Mouse (Mus musculus): Measurements from ENCODE around the gene Hist3h2a. TPM values are rescaled to one million over a fixed set of nuclear protein-coding genes. Genes with fewer than 3 reads are reported as not detected.

Hist3h2a gene
- polyA plus RNA-seq, 1 experiment: 14.8 TPM

GRCm38 (mm10) chr11:58918759-58919158 is 35.7 kb upstream of the Hist3h2a start:
- Histone ChIP-seq H3K4me1 (ENCODE audit: control insufficient read depth, insufficient read depth, insufficient read length) (0 out of 2 replicates have a peak, but pooled peaks cover 2% of the 10 kb centered on the region), H3K27me3 (ENCODE audit: control insufficient read depth, insufficient read depth, low read length) (no peaks in the 10 kb centered on the region), H3K4me3 (ENCODE audit: extremely low read depth, insufficient read depth, insufficient read length) (peak overlapping the region; percentile 42), H3K36me3 (ENCODE audit: control insufficient read depth, insufficient read depth, low read length) (no peaks in the 10 kb centered on the region), H3K27ac (ENCODE audit: insufficient read depth, low read length) (no peak overlapping the region; the same call in 1 of the 2 replicates)
- DNase-seq (ENCODE audit: low read depth in 1 of 2, low spot score in 2 of 2): no peak
- no peak for TF ChIP-seq POLR2A (IDR thresholded peaks at IDR 0.05; ENCODE audit: low read depth, low read length)
- no peak for TF ChIP-seq CTCF (IDR thresholded peaks at IDR 0.05; ENCODE audit: extremely low read depth, insufficient read depth, insufficient read length, insufficient replicate concordance)
- 78% methylated on average over 5 of the region's 5 CpGs for WGBS

- DNase-seq (ENCODE audit: low read depth in 1 of 2, low spot score in 2 of 2): no peak
- WGBS: 87% methylated on average over 9 of the region's 9 CpGs
- Histone ChIP-seq H3K27ac (ENCODE audit: insufficient read depth, low read length) (no peak overlapping the region), H3K4me3 (ENCODE audit: extremely low read depth, insufficient read depth, insufficient read length) (no peak overlapping the region), H3K36me3 (ENCODE audit: control insufficient read depth, insufficient read depth, low read length) (no peaks in the 10 kb centered on the region), H3K27me3 (ENCODE audit: control insufficient read depth, insufficient read depth, low read length) (no peaks in the 10 kb centered on the region), H3K4me1 (ENCODE audit: control insufficient read depth, insufficient read depth, insufficient read length) (no peaks in the 10 kb centered on the region)
- TF ChIP-seq POLR2A (IDR thresholded peaks at IDR 0.05; ENCODE audit: low read depth, low read length) (no peak), CTCF (IDR thresholded peaks at IDR 0.05; ENCODE audit: extremely low read depth, insufficient read depth, insufficient read length, insufficient replicate concordance) (no peak)
These were observed 32.1 kb upstream of the Hist3h2a start for GRCm38 (mm10) chr11:58922420-58922819.

- Histone ChIP-seq H3K27ac (ENCODE audit: insufficient read depth, low read length) (no peak overlapping the region), H3K27me3 (ENCODE audit: control insufficient read depth, insufficient read depth, low read length) (no peaks in the 10 kb centered on the region), H3K4me3 (ENCODE audit: extremely low read depth, insufficient read depth, insufficient read length) (no peak overlapping the region), H3K4me1 (ENCODE audit: control insufficient read depth, insufficient read depth, insufficient read length) (0 out of 2 replicates have a peak, but pooled peaks cover 2% of the 10 kb centered on the region), H3K36me3 (ENCODE audit: control insufficient read depth, insufficient read depth, low read length) (no peaks in the 10 kb centered on the region)
- WGBS: 96% methylated on average over 2 of the region's 3 CpGs
- TF ChIP-seq POLR2A (IDR thresholded peaks at IDR 0.05; ENCODE audit: low read depth, low read length) (no peak), CTCF (IDR thresholded peaks at IDR 0.05; ENCODE audit: extremely low read depth, insufficient read depth, insufficient read length, insufficient replicate concordance) (no peak)
- no peak for DNase-seq (ENCODE audit: low read depth in 1 of 2, low spot score in 2 of 2)
These were observed 27.8 kb upstream of the Hist3h2a start for GRCm38 (mm10) chr11:58926651-58927050.

- H3K27ac ChIP-seq (ENCODE audit: insufficient read depth, low read length): no peak overlapping the region
- 0 out of 2 replicates have a peak, but pooled peaks cover 2% of the 10 kb centered on the region for H3K4me1 ChIP-seq (ENCODE audit: control insufficient read depth, insufficient read depth, insufficient read length)
- peaks cover under 1% of the 10 kb centered on the region; the same call in 1 of the 2 replicates for H3K36me3 ChIP-seq (ENCODE audit: control insufficient read depth, insufficient read depth, low read length)
- H3K4me3 ChIP-seq (ENCODE audit: extremely low read depth, insufficient read depth, insufficient read length): no peak overlapping the region
- DNase-seq (ENCODE audit: low read depth in 1 of 2, low spot score in 2 of 2): no peak
- no peaks in the 10 kb centered on the region for H3K27me3 ChIP-seq (ENCODE audit: control insufficient read depth, insufficient read depth, low read length)
- TF ChIP-seq POLR2A (IDR thresholded peaks at IDR 0.05; ENCODE audit: low read depth, low read length) (no peak), CTCF (IDR thresholded peaks at IDR 0.05; ENCODE audit: extremely low read depth, insufficient read depth, insufficient read length, insufficient replicate concordance) (no peak)
- 63% methylated on average over 2 of the region's 2 CpGs for WGBS
These were observed 27.4 kb upstream of the Hist3h2a start for GRCm38 (mm10) chr11:58927053-58927452.

- WGBS: under 1% methylated on average over 20 of the region's 20 CpGs
- Histone ChIP-seq H3K4me1 (ENCODE audit: control insufficient read depth, insufficient read depth, insufficient read length) (0 out of 2 replicates have a peak, but pooled peaks cover 2% of the 10 kb centered on the region), H3K4me3 (ENCODE audit: extremely low read depth, insufficient read depth, insufficient read length) (peak overlapping the region; percentile 52), H3K27ac (ENCODE audit: insufficient read depth, low read length) (peak overlapping the region; percentile 88), H3K36me3 (ENCODE audit: control insufficient read depth, insufficient read depth, low read length) (peaks cover 9% of the 10 kb centered on the region), H3K27me3 (ENCODE audit: control insufficient read depth, insufficient read depth, low read length) (no peaks in the 10 kb centered on the region)
- DNase-seq (ENCODE audit: low read depth in 1 of 2, low spot score in 2 of 2): peak; percentile 63 to 80
- peak; percentile 76; the same call in 1 of the 2 replicates for TF ChIP-seq CTCF (IDR thresholded peaks at IDR 0.05; ENCODE audit: extremely low read depth, insufficient read depth, insufficient read length, insufficient replicate concordance)
- TF ChIP-seq POLR2A (IDR thresholded peaks at IDR 0.05; ENCODE audit: low read depth, low read length): no peak
These were observed 26.5 kb upstream of the Hist3h2a start for GRCm38 (mm10) chr11:58927790-58928651.

- WGBS: 90% methylated on average over 3 of the region's 4 CpGs
- Histone ChIP-seq H3K27me3 (ENCODE audit: control insufficient read depth, insufficient read depth, low read length) (no peaks in the 10 kb centered on the region), H3K36me3 (ENCODE audit: control insufficient read depth, insufficient read depth, low read length) (peaks cover 17% of the 10 kb centered on the region), H3K4me1 (ENCODE audit: control insufficient read depth, insufficient read depth, insufficient read length) (0 out of 2 replicates have a peak, but pooled peaks cover 2% of the 10 kb centered on the region), H3K27ac (ENCODE audit: insufficient read depth, low read length) (no peak overlapping the region), H3K4me3 (ENCODE audit: extremely low read depth, insufficient read depth, insufficient read length) (no peak overlapping the region)
- DNase-seq (ENCODE audit: low read depth in 1 of 2, low spot score in 2 of 2): no peak
- no peak for TF ChIP-seq CTCF (IDR thresholded peaks at IDR 0.05; ENCODE audit: extremely low read depth, insufficient read depth, insufficient read length, insufficient replicate concordance)
These were observed 25.4 kb upstream of the Hist3h2a start for GRCm38 (mm10) chr11:58929055-58929454.

GRCm38 (mm10) chr11:58929641-58930040 is 24.8 kb upstream of the Hist3h2a start:
- Histone ChIP-seq H3K27ac (ENCODE audit: insufficient read depth, low read length) (no peak overlapping the region), H3K4me3 (ENCODE audit: extremely low read depth, insufficient read depth, insufficient read length) (no peak overlapping the region), H3K36me3 (ENCODE audit: control insufficient read depth, insufficient read depth, low read length) (peaks cover 20% of the 10 kb centered on the region), H3K27me3 (ENCODE audit: control insufficient read depth, insufficient read depth, low read length) (no peaks in the 10 kb centered on the region), H3K4me1 (ENCODE audit: control insufficient read depth, insufficient read depth, insufficient read length) (0 out of 2 replicates have a peak, but pooled peaks cover 2% of the 10 kb centered on the region)
- no peak for DNase-seq (ENCODE audit: low read depth in 1 of 2, low spot score in 2 of 2)
- 68% methylated on average over 3 of the region's 3 CpGs for WGBS
- no peak for TF ChIP-seq POLR2A (IDR thresholded peaks at IDR 0.05; ENCODE audit: low read depth, low read length)
- no peak for TF ChIP-seq CTCF (IDR thresholded peaks at IDR 0.05; ENCODE audit: extremely low read depth, insufficient read depth, insufficient read length, insufficient replicate concordance)
